Mouse (Mus musculus) ES-Bruce4 (cell line): ENCODE results near the gene Snta1.

Experiments
- CTCF ChIP-seq: IDR thresholded peaks from one replicate; pipeline ENCODE4 v1.8.1; 2011; ENCODE audit warnings: low read depth, low read length
- EP300 ChIP-seq: IDR thresholded peaks from 2 replicates; pipeline ENCODE4 v1.6.1; 2011; ENCODE audit warnings: low read depth, low read length; ENCODE audit not compliant: insufficient read depth

- TF ChIP-seq CTCF (no peak), EP300 (no peak)
Measured at GRCm38 (mm10) chr2:154422181-154422580, 14.3 kb upstream of the Snta1 start.
